Mouse (Mus musculus) CH12.LX (cell line): Measurements from ENCODE around the gene Dnah11. TPM values are rescaled to one million over a fixed set of nuclear protein-coding genes. Genes with fewer than 3 reads are reported as not detected.

ENCODE experiments used
- DNase-seq: peaks from one replicate; pipeline ENCODE4 v3.0.0-alpha.2; 2013; ENCODE audit errors: extremely low read depth
- H3K27ac ChIP-seq: 2 replicates; pipeline ENCODE4 v1.5.1; 2012; ENCODE audit warnings: low read depth, mild to moderate bottlenecking, control low read depth, moderate library complexity; ENCODE audit not compliant: insufficient read depth
- H3K27me3 ChIP-seq: replicated peaks from 2 replicates; pipeline ENCODE3; 2012; ENCODE audit warnings: inconsistent platforms
- H3K36me3 ChIP-seq, 2 experiments: replicated peaks in 1 of 2; 2 replicates each; pipeline versions ENCODE3 to v1.6.1; 2012; ENCODE audit warnings: inconsistent platforms in 1 of 2, low read length in 1 of 2, mild to moderate bottlenecking in 1 of 2, mixed read lengths in 1 of 2, moderate library complexity in 1 of 2; ENCODE audit not compliant: control insufficient read depth in 1 of 2, insufficient read depth in 1 of 2
- H3K4me1 ChIP-seq, 2 experiments: 2 replicates each; pipeline ENCODE4 v1.6.1; 2012; ENCODE audit warnings: inconsistent platforms in 1 of 2, moderate library complexity in 1 of 2; ENCODE audit not compliant: insufficient read depth in 2 of 2, control insufficient read depth in 1 of 2
- H3K4me2 ChIP-seq: 2 replicates; pipeline ENCODE4 v1.6.1; 2012; ENCODE audit warnings: low read depth, mild to moderate bottlenecking, control low read depth; ENCODE audit not compliant: poor library complexity, insufficient read depth, severe bottlenecking
- H3K4me3 ChIP-seq, 3 experiments: fragments of 150-350 bp in 1 of 3; sonication (generic) in 1 of 3; replicated peaks in 1 of 3; 2 replicates each; pipeline versions ENCODE3 to v1.5.1; 2011 to 2012; ENCODE audit warnings: low read depth in 2 of 3, low read length in 2 of 3, mild to moderate bottlenecking in 2 of 3, moderate library complexity in 2 of 3, control low read depth in 1 of 3, improper control_type of control experiment in 1 of 3, inconsistent platforms in 1 of 3, mixed read lengths in 1 of 3; ENCODE audit not compliant: poor library complexity in 1 of 3
- H3K79me2 ChIP-seq: replicated peaks from 2 replicates; pipeline ENCODE4 v1.6.1; 2012; ENCODE audit warnings: mild to moderate bottlenecking, moderate library complexity; ENCODE audit not compliant: control insufficient read depth, poor library complexity, insufficient read depth, severe bottlenecking; ENCODE audit errors: extremely low read depth
- H3K9ac ChIP-seq: 2 replicates; pipeline ENCODE4 v1.6.1; 2012; ENCODE audit warnings: low read depth, mild to moderate bottlenecking, control low read depth, moderate library complexity; ENCODE audit not compliant: insufficient read depth
- H3K9me3 ChIP-seq: replicated peaks from 2 replicates; pipeline ENCODE3; 2012; ENCODE audit warnings: low read length, inconsistent platforms, mixed read lengths
- BHLHE40 ChIP-seq: IDR thresholded peaks from 2 replicates; pipeline ENCODE4 v1.6.1; 2011; ENCODE audit warnings: mild to moderate bottlenecking, low read depth, low read length, improper control_type of control experiment
- CHD1 ChIP-seq: IDR thresholded peaks from 2 replicates; pipeline ENCODE4 v1.6.1; 2012; ENCODE audit warnings: low read depth, low read length, improper control_type of control experiment, inconsistent platforms
- CHD2 ChIP-seq: IDR thresholded peaks from 2 replicates; pipeline ENCODE4 v1.6.1; 2011; ENCODE audit warnings: low read length, improper control_type of control experiment
- E2F4 ChIP-seq: IDR thresholded peaks from 2 replicates; pipeline ENCODE4 v1.6.1; 2011; ENCODE audit warnings: low read depth, low read length, improper control_type of control experiment; ENCODE audit not compliant: insufficient replicate concordance
- ELF1 ChIP-seq: IDR thresholded peaks from 2 replicates; pipeline ENCODE4 v1.6.1; 2014; ENCODE audit warnings: low read depth, mild to moderate bottlenecking, inconsistent platforms, low read length, improper control_type of control experiment
- EP300 ChIP-seq: IDR thresholded peaks from 2 replicates; pipeline ENCODE4 v1.6.1; 2011; ENCODE audit warnings: low read length, improper control_type of control experiment
- ETS1 ChIP-seq: conservative IDR thresholded peaks from 2 replicates; pipeline ENCODE4 v1.6.1; 2012; ENCODE audit warnings: low read depth, mild to moderate bottlenecking, inconsistent platforms, low read length, improper control_type of control experiment, moderate library complexity
- GABPA ChIP-seq: IDR thresholded peaks from 2 replicates; pipeline ENCODE4 v1.6.1; 2012; ENCODE audit warnings: low read depth, low read length, improper control_type of control experiment, inconsistent platforms; ENCODE audit not compliant: insufficient replicate concordance
- HCFC1 ChIP-seq: IDR thresholded peaks from 2 replicates; pipeline ENCODE4 v1.6.1; 2012; ENCODE audit warnings: low read depth, mild to moderate bottlenecking, inconsistent platforms, low read length, improper control_type of control experiment
- JUN ChIP-seq: IDR thresholded peaks from 2 replicates; pipeline ENCODE4 v1.6.1; 2011; ENCODE audit warnings: low read depth, mild to moderate bottlenecking, low read length, improper control_type of control experiment, moderate library complexity; ENCODE audit not compliant: insufficient read depth
- JUND ChIP-seq: conservative IDR thresholded peaks from 2 replicates; pipeline ENCODE4 v1.6.1; 2011; ENCODE audit warnings: low read depth, low read length, improper control_type of control experiment
- KAT2A ChIP-seq: IDR thresholded peaks from 2 replicates; pipeline ENCODE4 v1.6.1; 2012; ENCODE audit warnings: low read length, improper control_type of control experiment, inconsistent platforms; ENCODE audit not compliant: insufficient replicate concordance
- MAX ChIP-seq: IDR thresholded peaks from 2 replicates; pipeline ENCODE4 v1.6.1; 2011; ENCODE audit warnings: low read length, improper control_type of control experiment
- MAZ ChIP-seq: IDR thresholded peaks from 2 replicates; pipeline ENCODE4 v1.6.1; 2012; ENCODE audit warnings: low read depth, mild to moderate bottlenecking, inconsistent platforms, low read length, improper control_type of control experiment, moderate library complexity
- MEF2A ChIP-seq: IDR thresholded peaks from 2 replicates; pipeline ENCODE4 v1.6.1; 2014; ENCODE audit warnings: low read depth, mild to moderate bottlenecking, inconsistent platforms, low read length, improper control_type of control experiment, borderline replicate concordance
- MYC ChIP-seq: IDR thresholded peaks from 2 replicates; pipeline ENCODE4 v1.6.1; 2011; ENCODE audit warnings: low read depth, mild to moderate bottlenecking, improper control_type of control experiment, low read length
- NELFE ChIP-seq: IDR thresholded peaks from 2 replicates; pipeline ENCODE4 v1.6.1; 2011; ENCODE audit warnings: low read depth, low read length, improper control_type of control experiment
- NRF1 ChIP-seq: IDR thresholded peaks from 2 replicates; pipeline ENCODE4 v1.6.1; 2014; ENCODE audit warnings: low read depth, mild to moderate bottlenecking, inconsistent platforms, low read length, improper control_type of control experiment, moderate library complexity
- PAX5 ChIP-seq: IDR thresholded peaks from 2 replicates; pipeline ENCODE4 v1.6.1; 2012; ENCODE audit warnings: low read length, inconsistent platforms, mixed read lengths
- POLR2AphosphoS2 ChIP-seq: IDR thresholded peaks from 2 replicates; pipeline ENCODE4 v1.6.1; 2011; ENCODE audit warnings: low read depth, low read length, improper control_type of control experiment
- RAD21 ChIP-seq: IDR thresholded peaks from 2 replicates; pipeline ENCODE4 v1.6.1; 2011; ENCODE audit warnings: low read depth, mild to moderate bottlenecking, low read length, improper control_type of control experiment, moderate library complexity
- RCOR1 ChIP-seq: conservative IDR thresholded peaks from 2 replicates; pipeline ENCODE4 v1.6.1; 2012; ENCODE audit warnings: low read depth, mild to moderate bottlenecking, inconsistent platforms, low read length, improper control_type of control experiment
- TBP ChIP-seq: conservative IDR thresholded peaks from 2 replicates; pipeline ENCODE4 v1.6.1; 2011; ENCODE audit warnings: low read depth, low read length, improper control_type of control experiment
- TCF12 ChIP-seq: IDR thresholded peaks from 2 replicates; pipeline ENCODE4 v1.6.1; 2014; ENCODE audit warnings: low read depth, mild to moderate bottlenecking, inconsistent platforms, low read length, improper control_type of control experiment
- USF1 ChIP-seq: IDR thresholded peaks from 2 replicates; pipeline ENCODE4 v1.6.1; 2014; ENCODE audit warnings: low read depth, mild to moderate bottlenecking, inconsistent platforms, low read length, improper control_type of control experiment
- USF2 ChIP-seq: conservative IDR thresholded peaks from 2 replicates; pipeline ENCODE4 v1.6.1; 2011; ENCODE audit warnings: low read depth, low read length, improper control_type of control experiment
- ZKSCAN1 ChIP-seq: IDR thresholded peaks from 2 replicates; pipeline ENCODE4 v1.6.1; 2012; ENCODE audit warnings: low read depth, inconsistent platforms, low read length, improper control_type of control experiment, borderline replicate concordance
- ZMIZ1 ChIP-seq: IDR thresholded peaks from 2 replicates; pipeline ENCODE4 v1.6.1; 2012; ENCODE audit warnings: low read depth, mild to moderate bottlenecking, inconsistent platforms, low read length, improper control_type of control experiment
- ZNF384 ChIP-seq: IDR thresholded peaks from 2 replicates; pipeline ENCODE4 v1.6.1; 2012; ENCODE audit warnings: low read depth, low read length, improper control_type of control experiment, inconsistent platforms
- dilution Hi-C: fragments of 300-500 bp; cut with MboI; formaldehyde crosslinking; loops from 2 replicates; pipeline ENCODE4 v1.14.3; 2020; ENCODE audit warnings: low sequenced_read_pairs; ENCODE audit not compliant: extremely low pct_unique_long_range_greater_than_20kb, extremely low pct_ligation_motif_present
- in situ Hi-C: fragments of 300-500 bp; cut with MboI; formaldehyde crosslinking; loops from 3 replicates; pipeline ENCODE4 v1.14.3; 2019; ENCODE audit warnings: low sequenced_read_pairs, low pct_ligation_motif_present, low pct_unique_long_range_greater_than_20kb, mixed read lengths
- polyA plus RNA-seq: library from polyadenylated mRNA; unstranded; fragments of >175 nt; gene quantifications from 2 replicates; pipeline ENCODE4 v1.2.1, GENCODE M21; 2012; ENCODE audit warnings: low read depth; ENCODE audit not compliant: insufficient read length
- total RNA-seq, 2 experiments: library from RNA; depleted of rRNA; stranded (reverse); fragments of 300-350 nt in 1 of 2; fragments of >200 nt in 1 of 2; gene quantifications; 2 replicates each; pipeline ENCODE4 v1.2.3; 2012 to 2014

The Dnah11 gene
- total and polyA plus RNA-seq, 3 experiments = 0.85 to 2.5 (median 1.2) TPM

DNA sequence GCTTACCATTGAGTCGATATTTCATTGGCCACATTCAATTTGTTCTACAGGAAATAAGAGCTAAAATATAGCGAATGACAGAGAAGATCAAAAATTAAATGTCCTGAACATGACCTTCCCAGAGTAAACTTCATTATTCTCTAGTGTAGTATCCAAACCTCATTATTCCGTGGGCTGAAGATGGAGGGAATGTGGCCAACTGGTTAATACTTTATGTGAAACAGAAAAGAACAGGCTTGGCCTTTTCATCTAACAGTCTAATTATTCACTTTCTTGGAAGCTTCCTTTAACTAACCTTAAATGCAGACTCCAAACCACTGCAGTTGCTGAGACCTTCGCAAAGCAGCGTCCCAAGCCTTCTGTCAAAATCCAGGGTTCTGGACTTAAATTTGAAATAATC is 41.9 kb downstream of the Dnah11 start:
- Histone ChIP-seq H3K79me2 (no peaks in the 10 kb centered on the region), H3K9me3 (no peaks in the 10 kb centered on the region), H3K4me1 (no peaks in the 10 kb centered on the region), H3K9ac (no peak overlapping the region), H3K27me3 (no peaks in the 10 kb centered on the region), H3K4me3 (no peak overlapping the region), H3K27ac (no peak overlapping the region), H3K4me2 (no peak overlapping the region), H3K36me3 (no peaks in the 10 kb centered on the region)
- dilution Hi-C loops (no loop called here), in situ Hi-C loops (no loop called here)
- DNase-seq = no peak
- TF ChIP-seq RAD21 (no peak), POLR2AphosphoS2 (no peak), TBP (no peak), ETS1 (no peak), ZMIZ1 (no peak), HCFC1 (no peak), ZNF384 (no peak), USF1 (no peak), MAX (no peak), USF2 (no peak), CHD1 (no peak), ZKSCAN1 (no peak), MYC (no peak), JUN (no peak), TCF12 (no peak), BHLHE40 (no peak), MEF2A (no peak), GABPA (no peak)

DNA sequence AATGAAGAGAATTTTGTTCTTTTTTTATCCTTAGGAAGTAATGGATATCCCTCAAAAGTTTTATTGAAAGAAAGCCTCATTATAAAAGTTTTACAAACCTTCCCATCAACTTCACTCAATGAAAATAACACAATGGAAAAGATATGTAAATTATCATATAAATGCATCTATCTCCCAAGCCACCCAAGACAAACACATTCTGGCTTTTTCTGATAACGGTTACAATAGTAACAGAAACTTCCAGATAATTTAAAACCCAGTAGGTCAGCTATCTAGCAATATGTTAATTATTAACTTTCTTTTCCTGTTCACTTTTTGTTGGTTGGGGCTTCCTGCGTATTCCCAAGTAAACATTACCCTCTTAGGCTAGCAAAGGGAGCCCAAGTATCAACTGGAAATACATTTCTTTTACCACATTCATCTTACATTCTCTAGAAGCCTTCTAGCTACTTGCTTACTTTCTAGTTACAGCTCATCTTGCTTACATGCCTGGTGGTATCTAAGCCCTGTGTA is 51.3 kb downstream of the Dnah11 start:
- dilution Hi-C loops = no loop called here

More for the DNA sequence above, 51.3 kb downstream of the Dnah11 start:
- H3K9ac ChIP-seq = no peak overlapping the region
- no peaks in the 10 kb centered on the region for H3K79me2 ChIP-seq
- no peak overlapping the region for H3K4me2 ChIP-seq
- DNase-seq = no peak
- no peak overlapping the region for H3K4me3 ChIP-seq
- no peaks in the 10 kb centered on the region for H3K27me3 ChIP-seq
- no peak overlapping the region for H3K27ac ChIP-seq
- TF ChIP-seq MAX (no peak), EP300 (no peak), JUND (no peak), ELF1 (no peak), GABPA (no peak), ZNF384 (no peak), NRF1 (no peak), USF2 (no peak), TCF12 (no peak), PAX5 (no peak), MAZ (no peak), E2F4 (no peak), CHD2 (no peak), NELFE (no peak), KAT2A (no peak), RCOR1 (no peak)
- in situ Hi-C loops = no loop called here
- H3K36me3 ChIP-seq = no peaks in the 10 kb centered on the region
- H3K4me1 ChIP-seq = no peaks in the 10 kb centered on the region
- no peaks in the 10 kb centered on the region for H3K9me3 ChIP-seq
